Comparison of ENCODE assay signal across 9 mouse cellular contexts in the genomic region with DNA sequence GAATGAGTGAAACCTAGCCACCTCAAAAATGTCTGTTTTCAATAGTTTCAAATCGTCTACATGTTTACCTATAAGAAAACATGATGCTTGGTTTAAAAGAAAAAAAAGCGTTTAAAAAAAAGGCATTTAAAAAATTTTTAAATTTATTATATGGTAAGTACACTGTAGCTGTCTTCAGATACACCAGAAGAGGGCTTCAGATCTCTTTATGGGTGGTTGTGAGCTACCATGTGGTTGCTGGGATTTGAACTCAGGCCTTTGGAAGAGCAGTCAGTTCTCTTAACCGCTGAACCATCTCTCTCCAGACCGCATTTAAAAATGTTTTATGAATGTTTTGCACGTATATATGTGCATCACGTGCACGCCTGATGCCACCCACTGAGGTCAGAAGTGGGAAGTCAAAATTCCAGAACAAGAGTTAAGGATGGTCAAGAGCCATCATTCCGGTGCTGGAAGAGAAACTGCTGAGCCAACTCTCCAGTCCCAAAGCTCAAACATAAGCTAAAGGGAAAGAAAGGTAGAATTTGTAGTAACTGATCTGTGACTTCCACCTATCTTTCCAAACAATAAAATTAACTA. TPM values are rescaled to one million over a fixed set of nuclear protein-coding genes. Genes with fewer than 3 reads are reported as not detected.
DNase-seq lines count a peak whose midpoint lies in the region; ATAC-seq and TF ChIP-seq lines count a peak whose summit lies in the region.
"Had no signal": no experiment of that assay in that cellular context is flagged by ENCODE, and none has a peak within 500 bp of the region (broad histone marks: within the 10 kb centered on the region; RNA-seq: fewer than 3 reads in every experiment).

No protein-coding gene starts in this region.

- no peaks in the 10 kb centered on the region for H3K27me3 ChIP-seq in heart, embryonic 14.5 days (ENCODE audit: control insufficient read depth, insufficient read depth, low read length)
- H3K27me3 ChIP-seq in G1E (ENCODE audit: insufficient read depth, low read length), result no peaks in the 10 kb centered on the region
- no peaks in the 10 kb centered on the region for H3K27me3 ChIP-seq in hindbrain, embryonic 10.5 days (ENCODE audit: insufficient read depth, poor library complexity, severe bottlenecking)
- H3K27me3 ChIP-seq in midbrain, embryonic 11.5 days (ENCODE audit: control insufficient read depth, insufficient read depth, low read length), result no peaks in the 10 kb centered on the region

- peak overlapping the region; percentile 93 to 96 for H3K4me3 ChIP-seq in heart, embryonic 14.5 days (ENCODE audit: control insufficient read depth in 1 of 2, insufficient read depth in 1 of 2, low read depth in 1 of 2, low read length in 2 of 2)
- peak overlapping the region; percentile 91 for H3K4me3 ChIP-seq in G1E (ENCODE audit: low read depth, low read length)
- H3K4me3 ChIP-seq in hindbrain, embryonic 10.5 days, result peak overlapping the region; percentile 98
- peak overlapping the region; percentile 74 for H3K4me3 ChIP-seq in midbrain, embryonic 11.5 days (ENCODE audit: low read depth, low read length)

- no peak for ATAC-seq in heart, embryonic 14.5 days (ENCODE audit: insufficient number of reproducible peaks, insufficient read depth, low FRiP score, low read depth)
- ATAC-seq in G1E (ENCODE audit: extremely low read depth, insufficient number of reproducible peaks, low FRiP score, poor library complexity, severe bottlenecking), result no peak
- ATAC-seq in midbrain, embryonic 11.5 days (ENCODE audit: low FRiP score), result no peak

- peaks cover 11% of the 10 kb centered on the region for H3K36me3 ChIP-seq in heart, embryonic 14.5 days (ENCODE audit: control insufficient read depth, insufficient read depth, low read length)
- peaks cover 17% of the 10 kb centered on the region for H3K36me3 ChIP-seq in G1E (replicated peaks)
- peaks cover 31% of the 10 kb centered on the region for H3K36me3 ChIP-seq in hindbrain, embryonic 10.5 days
- H3K36me3 ChIP-seq in midbrain, embryonic 11.5 days (ENCODE audit: control insufficient read depth, insufficient read depth, low read length), result no peaks in the 10 kb centered on the region

- no peaks in the 10 kb centered on the region for H3K9me3 ChIP-seq in heart, embryonic 14.5 days (ENCODE audit: control insufficient read depth, low read length)
- no peaks in the 10 kb centered on the region for H3K9me3 ChIP-seq in G1E (replicated peaks)
- peaks cover 6% of the 10 kb centered on the region for H3K9me3 ChIP-seq in hindbrain, embryonic 10.5 days
- no peaks in the 10 kb centered on the region for H3K9me3 ChIP-seq in midbrain, embryonic 11.5 days (ENCODE audit: control insufficient read depth, low read length)

- TF ChIP-seq CTCF in G1E (IDR thresholded peaks at IDR 0.05; ENCODE audit: low read depth, low read length), result no peak

- peak overlapping the region; percentile 91 for H3K4me2 ChIP-seq in heart, embryonic 14.5 days (ENCODE audit: low read length)
- H3K4me2 ChIP-seq in midbrain, embryonic 11.5 days, result peak overlapping the region; percentile 61

- peaks cover 3 to 13% of the 10 kb centered on the region in 2 experiments; a peak in 3 of 4 replicates for H3K4me1 ChIP-seq in heart, embryonic 14.5 days (ENCODE audit: control insufficient read depth in 2 of 2, insufficient read depth in 2 of 2, low read length in 2 of 2)
- peaks cover 31% of the 10 kb centered on the region for H3K4me1 ChIP-seq in G1E (ENCODE audit: insufficient read depth, low read depth, low read length)
- peaks cover 17% of the 10 kb centered on the region for H3K4me1 ChIP-seq in hindbrain, embryonic 10.5 days (replicated peaks)
- peaks cover 5% of the 10 kb centered on the region; the same call in 1 of the 2 replicates for H3K4me1 ChIP-seq in midbrain, embryonic 11.5 days (ENCODE audit: control insufficient read depth, insufficient read depth, low read length)

- H3K9ac ChIP-seq in heart, embryonic 14.5 days (ENCODE audit: low read length), result peak overlapping the region; percentile 99
- H3K9ac ChIP-seq in midbrain, embryonic 11.5 days (ENCODE audit: low read length), result peak overlapping the region; percentile 94

- peak overlapping the region in 1 of 2 experiments; percentile 99; a peak in 2 of 4 replicates for H3K27ac ChIP-seq in heart, embryonic 14.5 days (replicated peaks in 1 of 2; ENCODE audit: control insufficient read depth in 1 of 2, insufficient read depth in 1 of 2, low read depth in 2 of 2, low read length in 2 of 2)
- H3K27ac ChIP-seq in hindbrain, embryonic 10.5 days, result peak overlapping the region; percentile 100; the same call in 1 of the 2 replicates
- no peak overlapping the region for H3K27ac ChIP-seq in midbrain, embryonic 11.5 days (ENCODE audit: low read depth, low read length)

- WGBS in heart, embryonic 14.5 days, result 50% methylated on average over 8 of the region's 8 CpGs
- WGBS in hindbrain, embryonic 10.5 days, result 70% methylated on average over 8 of the region's 8 CpGs
- WGBS in midbrain, embryonic 11.5 days, result 69% methylated on average over 8 of the region's 8 CpGs

- no peak for DNase-seq in heart, adult 18-20 months
- DNase-seq in G1E (ENCODE audit: low spot score), result no peak
- DNase-seq in hindbrain, embryonic 10.5 days (ENCODE audit: low spot score), result no peak
- DNase-seq in midbrain, embryonic 11.5 days (ENCODE audit: low spot score, missing footprints), result no peak
- no peak for DNase-seq in ovary, adult 18-20 months (ENCODE audit: low spot score)
- DNase-seq in Muller cell, postnatal 12 days (ENCODE audit: inconsistent ontology term), result no peak
- no peak for DNase-seq in kidney, postnatal 36 days
- DNase-seq: left cerebral cortex, postnatal 4 days had no signal

RNA-seq across cellular contexts. Expression of a gene that starts 3.3 kb away (rescaled TPM):
- 83.1 and 85.7 TPM in 2 replicates for polyA plus RNA-seq in heart, embryonic 14.5 days (2014; fragmentation: Nextera tagmentation; extraction: Ambion mirVana)
- total RNA-seq in heart, adult 18-20 months (2021), result 10 to 100 TPM; 30.2 to 34.1 TPM
- total RNA-seq in G1E (2014; fragmentation: Nextera tagmentation) (103 and 107 TPM in 2 replicates), G1E (2017) (150 and 173 TPM in 2 replicates)
- 37.5 and 44.0 TPM in 2 replicates for polyA plus RNA-seq in G1E (2012)
- 116 and 124 TPM in 2 replicates for polyA plus RNA-seq in hindbrain, embryonic 10.5 days (2016; fragmentation: Nextera tagmentation; extraction: Ambion mirVana)
- 136 and 144 TPM in 2 replicates for polyA plus RNA-seq in midbrain, embryonic 11.5 days (2014; fragmentation: Nextera tagmentation; extraction: Ambion mirVana)

RNA-seq across cellular contexts. Expression of a gene that starts 16.0 kb away (rescaled TPM):
- 520 and 533 TPM in 2 replicates for polyA plus RNA-seq in heart, embryonic 14.5 days (2014; fragmentation: Nextera tagmentation; extraction: Ambion mirVana)
- 1,000 to 10,000 TPM; 1,031 to 1,107 TPM for total RNA-seq in heart, adult 18-20 months (2021)
- total RNA-seq in G1E (2014; fragmentation: Nextera tagmentation) (107 and 144 TPM in 2 replicates), G1E (2017) (102 and 111 TPM in 2 replicates)
- polyA plus RNA-seq in G1E (2012), result 407 and 592 TPM in 2 replicates
- polyA plus RNA-seq in hindbrain, embryonic 10.5 days (2016; fragmentation: Nextera tagmentation; extraction: Ambion mirVana), result 104 and 108 TPM in 2 replicates
- polyA plus RNA-seq in midbrain, embryonic 11.5 days (2014; fragmentation: Nextera tagmentation; extraction: Ambion mirVana), result 114 and 120 TPM in 2 replicates

RNA-seq across cellular contexts. Expression of a gene that starts 30.1 kb away (rescaled TPM):
- 22.8 and 25.6 TPM in 2 replicates for polyA plus RNA-seq in heart, embryonic 14.5 days (2014; fragmentation: Nextera tagmentation; extraction: Ambion mirVana)
- total RNA-seq in heart, adult 18-20 months (2021), result 10 to 100 TPM in 1 of 2 experiments, 1 to 10 TPM in 1; 6.1 to 13.0 TPM
- 27.5 and 36.6 TPM in 2 replicates for total RNA-seq in G1E (2014; fragmentation: Nextera tagmentation)
- total RNA-seq in G1E (2017), result 91.9 and 98.6 TPM in 2 replicates
- 10.3 and 14.4 TPM in 2 replicates for polyA plus RNA-seq in G1E (2012)
- 384 and 451 TPM in 2 replicates for polyA plus RNA-seq in hindbrain, embryonic 10.5 days (2016; fragmentation: Nextera tagmentation; extraction: Ambion mirVana)
- 370 and 373 TPM in 2 replicates for polyA plus RNA-seq in midbrain, embryonic 11.5 days (2014; fragmentation: Nextera tagmentation; extraction: Ambion mirVana)

RNA-seq across cellular contexts. Expression of a gene that starts 50.3 kb away (rescaled TPM):
- 0.24 and 0.28 TPM in 2 replicates for polyA plus RNA-seq in heart, embryonic 14.5 days (2014; fragmentation: Nextera tagmentation; extraction: Ambion mirVana)
- not detected for total RNA-seq in heart, adult 18-20 months (2021)
- total RNA-seq in G1E (2014; fragmentation: Nextera tagmentation) (not detected in 2 replicates), G1E (2017) (0.66 and 1.8 TPM in 2 replicates)
- polyA plus RNA-seq in G1E (2012), result 0.10 and 0.15 TPM in 2 replicates
- polyA plus RNA-seq in hindbrain, embryonic 10.5 days (2016; fragmentation: Nextera tagmentation; extraction: Ambion mirVana), result 0.60 and 0.84 TPM in 2 replicates
- 0.93 and 1.4 TPM in 2 replicates for polyA plus RNA-seq in midbrain, embryonic 11.5 days (2014; fragmentation: Nextera tagmentation; extraction: Ambion mirVana)

Comparison
In these comparisons a context has a peak if more than half of its experiments do, and no peak if none do; other contexts are left out.
1. RNA of a gene that starts 30.1 kb away (polyA plus RNA-seq): 384 to 451 TPM in hindbrain, embryonic 10.5 days and 370 to 373 TPM in midbrain, embryonic 11.5 days; 22.8 to 25.6 TPM in heart, embryonic 14.5 days and 10.3 to 14.4 TPM in G1E; every median in the first group is over 10 times any median in the second.
2. Peak in every context shown above with its lines, with median percentiles within 50 percentile points of each other: H3K4me3 ChIP-seq.